Mouse (Mus musculus) cerebellum, postnatal 10 days (tissue): Measurements from ENCODE around the gene Taf6l.
"Not testable (repeated sequence)": the region's sequence is repeated elsewhere in the genome, so short reads cannot be mapped to it uniquely, and the experiment has no call there.

Experiments
- DNase-seq, 2 experiments: peaks; one replicate each; pipeline ENCODE4 v3.0.0; 2021; ENCODE audit warnings: mixed read lengths in 2 of 2

The Taf6l gene

GRCm38 (mm10) chr19:8735389-8736159 lies 50.6 kb downstream of the Taf6l start, which contains the start of gene Wdr74:
Gene Wdr74, plus strand, starts transcription at chr19:8735827.
- peak; percentile 97 for DNase-seq

- DNase-seq, result no peak
These were observed 51.9 kb downstream of the Taf6l start for GRCm38 (mm10) chr19:8734334-8734733.

GRCm38 (mm10) chr19:8728335-8729099 lies 57.7 kb downstream of the Taf6l start:
- not testable (repeated sequence) for DNase-seq

- DNase-seq, result no peak
These were observed 58.6 kb downstream of the Taf6l start for GRCm38 (mm10) chr19:8727495-8728114.

DNA sequence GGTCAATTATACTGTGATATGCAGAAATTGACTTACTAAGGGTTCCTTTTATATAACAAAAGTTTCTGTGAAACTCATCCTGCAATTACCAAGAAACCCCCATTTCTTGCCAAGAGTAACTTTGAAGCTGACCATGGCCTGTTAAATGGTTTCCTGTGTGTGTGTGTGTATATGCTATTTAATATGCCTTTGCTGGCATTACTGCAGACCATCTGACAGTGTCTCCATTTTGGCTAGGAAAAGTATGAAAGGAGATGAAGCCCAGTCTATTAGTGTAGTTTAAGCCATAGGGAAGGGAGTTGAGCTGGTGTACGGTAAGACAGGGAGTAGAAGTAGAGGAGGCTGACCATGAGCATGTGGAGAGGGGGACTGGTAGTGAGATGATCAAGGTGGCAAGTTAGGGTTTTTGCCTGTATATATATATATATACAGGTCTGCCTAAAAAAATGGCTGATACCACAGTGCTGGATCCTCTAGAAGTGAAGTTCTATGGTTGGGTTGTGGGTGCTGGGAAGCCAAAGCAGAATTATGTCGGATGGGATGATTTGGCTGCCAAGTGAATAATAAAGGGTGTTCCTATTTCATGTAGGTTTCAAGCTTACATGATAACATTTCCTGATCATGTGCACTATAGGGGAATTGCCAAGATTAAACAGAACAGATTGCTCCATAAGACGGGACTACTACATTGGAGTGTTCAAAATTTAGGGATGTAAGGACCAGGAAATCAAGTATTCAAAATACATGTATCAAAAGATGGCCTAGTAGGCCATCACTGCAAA lies 59.4 kb downstream of the Taf6l start:
- no peak for DNase-seq

DNA sequence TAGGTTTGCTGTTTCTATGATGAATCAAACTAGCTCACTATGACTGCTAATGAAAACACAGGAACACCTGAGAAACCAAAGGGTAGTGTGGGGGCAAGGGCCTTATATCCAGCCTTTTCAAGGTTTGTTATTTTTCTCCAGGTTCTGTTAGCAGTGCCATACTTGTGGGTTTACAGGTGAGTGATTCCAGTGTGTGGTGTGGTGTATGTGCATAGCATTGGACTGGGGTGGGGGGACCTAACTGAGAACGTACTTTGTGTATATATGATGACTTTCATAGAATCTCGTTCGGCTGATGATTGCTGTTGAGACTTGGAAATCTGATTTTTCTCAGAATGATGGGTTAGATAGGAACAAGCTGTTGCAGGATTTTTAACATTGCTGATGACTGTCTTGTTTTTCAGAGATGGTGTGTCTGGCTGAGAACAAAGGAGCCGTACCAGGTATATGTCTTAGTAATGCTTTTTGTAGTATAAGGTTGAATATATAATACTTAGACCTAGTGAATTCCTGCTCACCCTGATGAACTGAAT lies 61.1 kb downstream of the Taf6l start:
- DNase-seq, result no peak
